Mouse (Mus musculus): Measurements from ENCODE around the gene Ssrp1.

The Ssrp1 gene

DNA sequence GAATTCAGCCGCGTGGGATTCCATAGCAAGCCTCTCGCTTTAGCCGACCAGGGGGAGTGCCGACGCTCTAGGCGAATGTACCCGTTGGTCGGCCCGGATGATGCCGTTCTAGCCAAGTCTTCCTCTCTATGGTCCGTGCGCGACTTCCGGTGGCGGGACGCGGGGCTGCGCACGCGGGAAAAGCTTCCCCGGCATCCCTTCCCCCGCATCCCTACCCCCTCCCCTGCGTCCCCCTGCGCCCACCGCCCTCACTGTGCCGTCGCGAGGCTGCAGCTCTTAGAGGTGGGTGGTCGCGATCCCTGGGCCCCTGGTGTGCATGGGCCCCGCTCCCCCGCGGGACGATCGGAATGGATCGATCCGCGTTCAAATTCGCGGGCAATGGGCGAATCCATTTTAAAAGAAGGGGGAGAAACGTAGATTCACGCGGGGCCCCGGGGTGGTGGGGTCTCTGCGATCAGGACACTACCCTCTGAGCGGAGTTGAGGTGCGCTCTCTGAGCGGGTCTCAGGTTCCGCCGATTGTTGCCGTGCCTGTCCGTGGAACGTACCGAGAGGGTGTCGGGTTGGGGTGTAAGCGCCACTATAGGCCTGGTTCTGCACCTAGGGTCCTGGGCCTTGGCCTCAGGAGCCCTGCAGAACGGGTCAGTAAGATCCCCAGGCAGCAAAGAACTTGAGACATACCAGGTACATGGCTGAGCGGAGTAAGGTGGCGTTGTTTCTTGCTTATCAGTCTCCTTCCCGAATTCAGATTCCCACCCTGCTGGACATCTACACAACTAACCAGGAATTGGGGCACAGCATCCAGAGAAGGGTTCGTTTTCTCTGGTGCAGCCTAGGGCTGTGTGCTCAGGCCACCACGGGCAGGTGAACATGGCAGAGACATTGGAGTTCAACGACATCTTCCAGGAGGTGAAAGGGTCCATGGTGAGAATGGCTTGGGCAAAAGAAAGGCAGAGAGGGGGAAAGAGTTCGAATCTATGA is at the start of gene Ssrp1, which contains the start of gene P2rx3:
TSS of gene Ssrp1 (plus strand) at position 188 of the 980 bp plus-strand sequence.
TSS of gene P2rx3 (minus strand) at position 416 of the 980 bp plus-strand sequence.
- peak; percentile 93 for DNase-seq (ENCODE audit: low read depth, low spot score)

DNA sequence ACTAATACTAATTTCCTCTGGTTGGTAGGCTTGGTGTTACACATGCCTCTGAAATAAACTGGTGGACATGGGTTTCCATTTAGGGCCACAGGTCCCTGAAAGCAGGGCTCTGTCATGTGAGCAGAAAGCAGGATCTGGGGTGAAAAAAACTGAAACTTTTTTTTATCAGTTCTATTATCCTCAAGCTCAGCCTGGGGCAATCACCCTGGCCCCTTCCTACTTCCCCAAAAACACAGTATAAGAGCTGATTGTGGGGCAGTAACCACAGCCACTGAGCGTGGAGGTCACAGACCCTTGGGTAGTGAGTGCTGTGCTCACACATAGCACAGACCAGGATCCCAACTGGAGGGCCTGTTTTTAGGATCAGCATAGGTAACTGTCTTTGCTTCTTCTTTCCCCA is 49.1 kb upstream of the Ssrp1 start, which contains the start of gene Prg3:
TSS of gene Prg3 (plus strand) at position 286 of the 400 bp plus-strand sequence.
- no peak for DNase-seq (ENCODE audit: low read depth, low spot score)

DNA sequence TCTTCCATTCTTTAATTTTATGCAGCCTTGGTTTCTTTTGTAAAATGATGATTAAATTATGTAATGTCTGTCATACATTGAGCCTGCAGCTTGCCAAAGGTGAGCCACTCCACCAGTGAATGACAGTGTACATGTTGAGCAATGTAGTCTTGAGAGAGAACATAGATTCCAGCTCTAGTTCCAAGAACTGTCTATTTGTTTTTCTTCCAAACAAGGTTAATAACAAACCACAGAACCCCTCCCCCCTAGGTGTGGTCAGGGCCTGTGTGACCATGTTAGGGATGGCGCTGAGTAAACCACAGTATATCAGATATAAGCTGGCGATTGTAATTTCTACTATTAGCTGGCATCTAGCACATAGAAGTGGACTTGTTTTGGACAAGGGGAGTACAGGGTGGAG is 40.7 kb upstream of the Ssrp1 start:
- peak; percentile 14 for DNase-seq (ENCODE audit: low read depth, low spot score)

DNA sequence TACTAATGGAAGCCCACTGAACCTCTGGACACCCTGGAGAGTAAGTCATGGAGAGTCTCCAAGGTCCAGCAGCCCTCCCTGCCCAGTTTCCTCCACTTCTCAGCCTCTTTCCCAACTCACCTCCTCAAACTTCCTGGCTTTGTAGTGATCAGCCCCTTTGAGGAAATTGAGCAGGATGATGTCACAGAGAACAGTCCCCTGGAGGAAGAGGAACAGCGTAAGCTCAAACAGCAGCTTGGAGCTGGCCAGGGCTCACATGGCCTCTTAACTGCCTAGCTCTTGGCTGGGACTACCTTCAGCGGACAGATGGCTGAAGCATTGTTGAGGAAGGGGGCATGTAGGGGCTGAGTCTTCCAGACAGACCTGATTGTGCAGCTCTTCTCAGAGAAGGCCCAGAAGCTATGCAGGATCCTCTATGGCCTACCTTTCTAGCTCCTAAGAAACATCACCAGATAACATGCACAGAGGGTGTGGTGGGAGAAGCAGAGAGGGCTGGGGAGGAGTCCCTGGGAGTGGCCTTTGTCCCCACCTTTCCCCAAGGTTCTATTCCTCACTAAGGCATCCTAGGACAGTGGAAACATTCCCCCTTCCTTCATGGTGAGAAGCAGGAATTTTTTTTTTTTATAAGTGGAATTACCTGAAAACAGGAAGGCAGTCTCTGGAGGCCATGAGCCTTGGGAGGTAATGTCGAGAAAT is 37.4 kb upstream of the Ssrp1 start:
- DNase-seq (ENCODE audit: low read depth, low spot score), result no peak

DNA sequence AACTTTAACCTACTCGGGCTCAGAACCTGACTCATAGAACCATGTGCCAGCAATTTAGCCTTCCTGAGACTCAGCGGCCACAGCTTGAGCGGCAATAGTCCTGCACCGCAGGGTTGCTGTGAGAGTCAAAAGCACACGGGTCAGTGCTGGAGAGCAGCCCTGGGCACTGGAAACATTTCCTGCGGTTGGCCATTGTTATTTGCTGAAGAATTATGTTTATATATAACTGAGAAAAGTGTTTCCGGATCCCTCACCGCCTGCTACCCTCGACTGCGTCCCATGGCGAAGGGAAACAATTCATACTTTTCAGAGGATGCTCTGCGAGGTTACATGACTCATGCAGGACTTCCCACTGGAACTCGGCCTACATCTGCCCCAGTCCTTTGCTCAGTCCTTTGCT is 35.5 kb upstream of the Ssrp1 start:
- peak; percentile 95 for DNase-seq (ENCODE audit: low read depth, low spot score)

DNA sequence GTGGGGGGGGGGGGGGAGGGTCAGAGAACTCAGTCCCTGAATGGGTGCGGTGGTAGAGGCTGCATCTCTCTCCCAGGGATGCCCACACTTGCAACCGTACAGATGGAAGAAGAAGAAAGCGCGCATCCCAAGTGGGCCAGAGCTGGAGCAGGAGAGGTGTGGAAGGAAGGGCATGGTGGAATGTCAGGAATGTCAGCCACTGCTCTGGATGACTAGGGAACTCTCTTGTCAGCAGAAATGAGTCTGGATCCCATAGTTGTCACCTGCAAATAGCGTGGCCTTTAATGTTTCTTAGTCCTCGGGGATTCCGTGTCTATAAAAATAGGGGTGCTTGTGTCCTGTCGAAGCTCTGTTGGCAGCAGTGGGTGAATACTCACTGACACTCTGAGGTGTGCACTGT is 34.5 kb upstream of the Ssrp1 start:
- DNase-seq (ENCODE audit: low read depth, low spot score), result peak; percentile 53

DNA sequence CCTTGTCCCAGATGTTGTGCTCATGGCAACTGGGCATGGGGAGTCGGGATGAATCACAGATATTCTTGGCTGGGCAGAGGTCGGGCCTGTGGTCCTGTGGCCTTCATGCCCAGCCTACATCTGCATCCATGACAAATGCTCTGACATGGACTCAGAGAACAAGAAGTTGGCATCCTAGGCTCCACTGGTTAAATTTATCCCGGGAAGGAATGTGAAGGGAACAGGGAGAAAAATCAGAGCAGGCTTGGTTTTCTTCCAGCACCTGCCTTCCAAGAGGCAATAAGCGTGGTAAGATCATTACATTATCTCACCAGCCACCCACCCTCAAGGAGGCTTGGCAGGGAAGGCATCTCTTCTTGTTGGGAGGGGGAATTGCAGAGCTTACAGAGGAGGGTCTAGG is 32.7 kb upstream of the Ssrp1 start:
- peak; percentile 50 for DNase-seq (ENCODE audit: low read depth, low spot score)

DNA sequence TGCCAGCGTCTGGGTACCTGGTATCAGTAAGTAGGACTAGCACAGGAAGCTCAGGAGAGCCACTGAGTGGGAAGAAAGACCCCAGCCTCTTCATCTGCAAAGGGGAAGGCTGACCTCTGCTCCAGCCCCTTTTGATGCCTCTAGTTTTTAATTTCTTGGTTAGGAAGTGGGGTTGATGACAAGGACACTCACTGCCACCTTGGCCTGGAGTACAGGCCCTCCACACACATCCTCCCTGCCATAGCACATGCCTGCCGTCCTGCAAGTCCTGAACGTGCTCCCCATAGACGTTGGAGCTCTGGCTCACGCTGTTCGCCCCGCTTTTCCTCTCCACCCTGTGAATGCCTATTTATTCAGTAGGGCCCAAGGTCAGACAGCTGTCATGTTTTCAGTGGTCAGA is 30.4 kb upstream of the Ssrp1 start:
- DNase-seq (ENCODE audit: low read depth, low spot score), result no peak

DNA sequence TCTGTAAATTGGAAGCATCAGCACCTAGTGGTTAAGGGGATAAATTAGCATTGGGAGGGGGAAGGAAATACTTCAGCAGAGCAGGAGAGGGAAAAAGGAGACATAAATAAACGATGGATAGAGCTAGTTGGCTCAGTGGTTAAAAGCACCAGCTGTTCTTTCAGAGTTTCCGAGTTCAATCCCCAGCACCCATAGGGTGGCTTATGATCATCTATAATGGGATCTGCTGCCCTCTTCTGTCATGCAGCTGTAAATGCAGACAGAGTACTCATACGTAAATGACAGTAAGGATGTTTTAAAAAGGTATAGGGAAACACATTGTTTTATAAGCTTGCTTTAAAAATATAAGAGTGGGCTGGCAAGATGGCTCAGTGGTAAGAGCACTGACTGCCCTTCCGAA is 29.3 kb upstream of the Ssrp1 start:
- DNase-seq (ENCODE audit: low read depth, low spot score), result peak; percentile 76

DNA sequence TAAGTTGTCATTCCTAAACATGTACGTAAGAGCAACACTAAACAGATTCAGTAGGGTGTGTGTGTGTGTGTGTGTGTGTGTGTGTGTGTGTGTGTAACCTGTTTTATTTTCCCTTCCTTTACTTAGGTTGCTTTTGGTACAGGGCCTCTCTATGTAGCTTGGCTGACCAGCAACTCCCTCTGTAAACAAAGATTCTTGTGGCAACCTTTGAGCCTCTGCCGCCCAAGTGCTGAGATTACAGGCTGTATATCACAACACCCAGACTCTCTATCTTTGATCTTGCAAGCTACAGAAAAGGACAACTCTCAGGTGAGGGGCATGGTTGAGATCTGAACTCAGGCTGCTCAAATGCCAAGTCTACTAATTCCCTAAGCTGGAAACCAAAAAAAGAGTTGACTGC is 27.8 kb upstream of the Ssrp1 start:
- DNase-seq (ENCODE audit: low read depth, low spot score), result no peak

DNA sequence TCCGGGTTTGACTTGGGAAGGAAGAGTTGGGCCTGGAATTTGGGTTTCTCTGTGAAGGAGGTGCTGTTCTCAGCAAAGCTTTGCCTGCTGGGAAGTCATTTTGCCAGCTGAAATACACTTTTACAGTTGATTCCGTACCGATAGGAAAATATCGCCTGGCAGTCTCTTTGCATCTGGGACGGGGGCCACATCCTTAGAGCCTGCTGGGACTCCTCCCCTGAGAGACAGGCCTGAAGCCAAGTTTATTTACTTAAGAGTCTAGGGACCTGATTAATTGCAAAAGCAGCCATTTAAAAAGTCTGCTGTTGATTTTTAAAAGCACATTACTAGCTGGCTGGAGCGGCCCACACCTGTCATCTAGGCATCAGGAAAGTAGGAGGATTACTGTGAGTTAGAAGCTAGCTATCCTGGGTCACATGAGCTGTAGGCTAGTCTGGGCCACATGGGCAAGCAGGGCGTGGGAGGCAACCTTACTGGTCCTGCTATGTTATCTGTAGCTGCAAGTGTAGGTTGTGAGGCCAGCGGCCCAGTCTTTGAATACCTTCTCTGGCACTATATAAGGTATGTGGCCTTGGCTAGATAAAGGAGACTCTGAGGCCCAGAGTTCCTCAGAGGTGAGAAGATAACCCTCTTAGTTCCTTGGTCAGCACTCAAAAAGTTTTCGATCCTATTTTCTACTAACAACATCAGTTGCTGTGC is 25.0 kb upstream of the Ssrp1 start:
- DNase-seq (ENCODE audit: low read depth, low spot score), result no peak

DNA sequence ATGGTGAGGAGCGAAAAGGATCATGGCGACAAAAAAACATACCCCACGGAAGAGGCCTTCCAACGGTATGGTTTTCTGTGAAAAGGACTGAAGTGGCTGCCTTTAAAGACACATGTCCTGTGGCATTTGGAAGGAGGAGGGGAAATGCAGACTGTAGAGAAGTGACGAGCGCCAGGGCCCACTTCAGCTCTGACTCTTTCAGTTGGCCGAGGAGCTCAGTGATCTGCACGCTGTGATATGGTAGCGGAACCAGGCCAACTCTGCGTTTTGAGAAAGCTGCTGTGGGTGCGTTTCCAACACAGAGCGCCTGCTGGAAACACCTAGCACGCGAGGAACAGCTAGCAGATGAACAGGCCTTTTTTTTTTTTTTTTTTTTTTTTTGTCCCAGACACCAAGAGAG is 24.4 kb upstream of the Ssrp1 start:
- no peak for DNase-seq (ENCODE audit: low read depth, low spot score)

DNA sequence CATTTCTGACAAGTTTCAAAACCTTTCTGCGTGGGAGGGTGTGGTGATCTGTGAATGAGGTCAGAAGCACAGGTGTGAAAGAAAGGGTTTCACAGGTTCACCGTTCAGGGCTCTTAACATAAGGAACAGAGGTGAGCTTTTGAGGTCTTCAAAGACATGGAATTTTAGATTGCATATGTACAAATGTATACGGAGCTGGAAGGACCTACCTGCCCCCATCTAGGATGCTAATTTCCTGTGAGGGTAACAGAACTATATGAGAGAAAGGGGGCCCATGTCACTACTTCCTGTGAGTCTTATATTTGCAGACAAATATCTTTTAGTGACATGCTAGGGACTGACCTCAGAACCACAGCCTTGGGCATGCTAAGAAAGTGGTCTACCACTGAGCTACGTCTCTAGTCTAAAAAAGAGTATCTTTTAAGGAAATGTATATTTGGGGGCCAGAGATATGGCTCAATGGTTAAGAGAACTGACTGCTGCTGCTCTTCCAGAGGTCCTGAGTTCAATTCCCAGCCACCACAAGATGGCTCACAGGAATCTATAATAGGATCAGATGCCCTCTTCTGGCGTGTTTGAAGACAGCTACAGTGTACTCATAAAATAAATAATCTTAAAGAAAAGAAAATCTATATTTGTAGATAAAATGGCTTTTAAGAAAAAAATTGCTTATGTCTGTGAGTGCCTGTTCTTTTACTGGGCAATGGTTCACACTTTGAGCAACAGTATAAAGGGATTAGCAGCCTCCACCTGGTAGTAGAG is 23.0 kb upstream of the Ssrp1 start:
- no peak for DNase-seq (ENCODE audit: low read depth, low spot score)

DNA sequence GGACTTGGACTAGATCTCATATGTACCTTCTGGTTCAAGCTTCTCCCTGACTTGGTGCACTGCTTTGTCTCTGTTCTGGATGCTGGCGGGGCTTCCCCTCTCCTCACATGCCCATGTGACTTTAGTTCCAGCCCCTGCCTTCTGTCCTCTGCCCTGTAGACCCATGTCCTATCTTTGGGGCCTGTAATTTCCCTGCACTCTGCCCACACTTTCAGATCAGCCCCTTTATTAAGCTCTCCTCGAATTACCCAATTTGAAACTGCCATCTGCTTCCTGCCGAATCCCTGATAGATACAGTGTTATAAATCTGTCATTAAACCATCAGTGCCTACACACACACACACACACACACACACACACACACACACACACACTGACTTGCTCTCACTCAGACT is 22.4 kb upstream of the Ssrp1 start:
- DNase-seq (ENCODE audit: low read depth, low spot score), result no peak

DNA sequence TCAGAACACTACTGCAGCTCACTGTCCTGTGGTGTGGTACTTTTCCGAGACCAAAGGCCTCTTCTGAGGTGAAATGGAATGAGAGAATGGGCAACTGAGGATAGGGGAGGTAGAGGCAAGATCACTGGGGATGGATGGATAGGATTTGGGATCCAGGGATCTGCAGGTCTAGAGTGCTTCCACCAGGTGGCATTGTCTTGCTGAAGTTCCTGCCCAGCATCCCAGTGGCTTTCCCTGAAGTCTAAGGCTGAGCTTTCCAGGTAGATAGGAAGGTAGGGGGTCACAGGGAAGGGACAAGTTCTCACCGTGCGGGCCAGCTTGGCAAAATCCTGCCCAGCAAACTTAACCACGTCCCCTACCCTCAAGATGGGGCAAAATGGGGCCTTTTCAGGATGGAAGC is 15.0 kb upstream of the Ssrp1 start:
- DNase-seq (ENCODE audit: low read depth, low spot score), result peak; percentile 73

DNA sequence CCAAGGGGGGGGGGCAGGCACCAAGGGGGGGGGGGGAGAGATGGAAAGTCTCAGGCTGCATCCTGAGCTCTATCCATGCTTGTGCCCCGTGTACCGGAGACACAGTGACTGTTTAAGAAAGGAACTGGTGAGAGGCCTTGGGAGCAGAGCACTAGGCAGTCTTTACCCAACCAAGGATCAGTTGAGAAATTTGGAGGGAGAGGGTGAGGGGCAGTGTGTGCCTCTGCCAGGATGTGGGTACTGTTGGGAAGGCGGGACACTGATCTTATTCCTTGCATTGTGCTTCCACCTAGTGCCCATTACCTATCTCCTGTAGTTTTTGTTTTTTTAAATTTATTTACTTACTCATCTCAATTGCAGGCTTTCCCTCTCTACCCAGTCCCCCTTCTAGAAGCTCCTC is 10.9 kb upstream of the Ssrp1 start:
- DNase-seq (ENCODE audit: low read depth, low spot score), result no peak

DNA sequence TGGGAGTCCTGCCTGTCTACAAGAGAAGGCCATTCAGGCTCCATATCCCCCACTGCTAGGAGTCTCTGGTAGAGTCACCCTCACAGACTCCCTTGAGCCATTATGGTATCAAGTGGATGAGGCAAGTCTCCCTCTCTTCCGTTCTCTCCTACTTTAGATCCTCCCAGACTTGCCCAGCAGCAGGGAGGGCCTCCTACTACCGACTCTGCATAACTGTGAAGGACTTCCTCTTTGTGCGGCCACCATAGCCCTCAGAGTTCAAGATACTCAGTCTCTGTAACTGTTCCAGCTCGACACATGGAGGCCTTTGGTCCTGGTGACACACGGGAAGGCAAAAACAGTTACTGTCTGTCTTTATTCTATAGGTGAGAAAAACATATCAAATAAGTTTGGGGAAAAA is 9.8 kb upstream of the Ssrp1 start:
- no peak for DNase-seq (ENCODE audit: low read depth, low spot score)

DNA sequence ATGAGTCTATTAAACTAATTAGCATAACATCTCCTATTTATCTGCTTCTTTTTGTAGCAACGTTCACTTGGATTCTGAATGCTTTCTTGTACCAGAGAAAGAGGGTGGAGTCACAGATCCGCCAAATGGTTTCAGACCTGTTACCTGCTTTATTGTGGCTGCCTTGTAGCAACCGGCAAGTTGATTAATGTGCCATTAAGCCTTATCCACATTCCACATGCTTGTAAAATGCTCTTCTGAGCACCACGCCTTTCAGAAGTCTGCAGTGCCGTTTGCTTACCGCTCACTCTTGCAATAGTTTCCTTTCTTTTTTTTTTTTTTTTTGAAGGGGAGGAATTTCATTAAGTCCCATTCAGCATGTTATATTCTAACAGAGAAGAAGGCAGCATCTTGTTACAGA is 7.1 kb upstream of the Ssrp1 start:
- DNase-seq (ENCODE audit: low read depth, low spot score), result no peak

DNA sequence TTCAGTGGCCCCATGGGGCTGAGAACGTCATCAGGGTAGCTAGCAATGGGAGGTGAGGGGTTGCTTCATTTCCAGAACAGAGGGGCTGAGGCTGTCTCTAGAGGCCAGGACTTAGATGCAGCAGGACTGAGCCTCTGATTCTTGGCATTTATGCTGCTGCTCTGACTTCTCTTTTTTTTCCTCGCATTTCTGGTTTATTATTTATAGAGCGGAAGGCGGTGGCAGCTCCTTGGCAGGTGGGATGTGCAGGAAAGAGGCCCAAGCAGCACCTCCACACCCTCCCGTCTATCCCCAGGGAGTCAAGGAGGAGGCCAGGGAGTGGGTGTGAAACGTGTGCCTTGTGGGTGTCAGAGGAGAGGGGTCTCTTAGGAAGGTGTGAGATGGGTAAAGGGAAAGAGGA is 6.0 kb upstream of the Ssrp1 start:
- no peak for DNase-seq (ENCODE audit: low read depth, low spot score)

DNA sequence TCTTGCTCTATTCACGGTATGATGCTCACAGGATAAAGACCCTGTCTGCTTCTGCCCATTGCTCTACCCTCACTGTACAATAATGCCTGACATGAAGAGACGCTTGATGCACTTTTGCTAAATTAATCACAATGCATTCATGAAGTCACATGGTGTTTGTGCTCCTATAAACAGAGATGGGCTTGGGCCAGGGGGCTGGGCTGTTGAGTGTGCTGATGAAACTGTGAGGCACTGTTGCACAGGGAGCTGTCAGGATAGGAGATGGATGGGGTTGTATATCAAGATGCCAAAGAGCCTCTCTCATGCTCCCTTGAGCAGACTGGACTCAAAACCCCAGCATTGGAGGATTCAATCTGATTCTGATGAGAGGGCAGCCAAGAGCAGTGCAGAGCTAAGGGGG is 3.9 kb upstream of the Ssrp1 start:
- peak; percentile 73 for DNase-seq (ENCODE audit: low read depth, low spot score)

DNA sequence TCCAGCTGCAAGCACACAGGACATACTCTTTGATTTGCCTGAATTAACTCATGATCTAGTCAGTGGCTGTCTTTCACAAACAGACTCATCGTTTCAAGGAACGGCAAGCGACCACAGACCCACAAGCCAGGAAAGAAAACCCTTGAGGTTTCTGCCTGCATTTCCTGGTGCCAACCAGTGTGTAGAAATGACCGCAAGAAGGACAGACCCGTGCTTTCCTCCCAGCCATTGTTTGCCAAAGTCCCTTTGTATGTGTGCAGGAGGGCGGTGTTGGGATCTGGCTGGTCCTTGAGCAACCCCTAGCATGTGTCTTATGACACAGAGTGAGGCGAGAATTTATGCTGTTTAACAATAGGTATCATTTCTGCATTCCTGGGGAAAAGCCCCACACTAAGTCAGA is 2.9 kb upstream of the Ssrp1 start:
- DNase-seq (ENCODE audit: low read depth, low spot score), result no peak

Measured in 3T3-L1 (cell line).